Mouse (Mus musculus) MEL (cell line): ENCODE data around the gene Epb41l4b. TPM values are rescaled to one million over a fixed set of nuclear protein-coding genes. Genes with fewer than 3 reads are reported as not detected.

Experiments
- polyA plus RNA-seq, 2 experiments: library from polyadenylated mRNA; stranded (reverse) in 1 of 2; unstranded in 1 of 2; fragments of >175 nt in 1 of 2; fragments of >200 nt in 1 of 2; gene quantifications; 2 replicates each; pipeline versions ENCODE4 v1.2.1 to v1.2.4; 2012; ENCODE audit warnings: low replicate concordance in 2 of 2, low read depth in 1 of 2; ENCODE audit not compliant: insufficient read length in 2 of 2, insufficient read depth in 1 of 2, missing spikeins in 1 of 2
- total RNA-seq: library from RNA; depleted of rRNA; stranded (reverse); fragments of 300-350 nt; gene quantifications from 2 replicates; pipeline ENCODE4 v1.2.3, GENCODE M21; 2012; rRNA removed

The Epb41l4b gene
- total and polyA plus RNA-seq, 3 experiments = not detected

Other genes starting within 250 kb of the Epb41l4b start
- gene Tmem245, start 196.0 kb downstream of the Epb41l4b start, total RNA-seq = 7.7 and 9.2 TPM in 2 replicates
- 10 to 100 TPM in 1 of 2 experiments, 1 to 10 TPM in 1; 7.3 to 15.0 TPM for gene Tmem245, start 196.0 kb downstream of the Epb41l4b start, polyA plus RNA-seq
- not detected in 2 replicates for gene Frrs1l, start 153.0 kb downstream of the Epb41l4b start, total RNA-seq
- not detected for gene Frrs1l, start 153.0 kb downstream of the Epb41l4b start, polyA plus RNA-seq
- 4.7 and 5.8 TPM in 2 replicates for gene Ptpn3, start 158.4 kb upstream of the Epb41l4b start, total RNA-seq
- gene Ptpn3, start 158.4 kb upstream of the Epb41l4b start, polyA plus RNA-seq = 1 to 10 TPM in 1 of 2 experiments, not detected in 1; 8.4 TPM